Mouse (Mus musculus) lung, postnatal 0 days (tissue): ENCODE data around the gene Scyl2. TPM values are rescaled to one million over a fixed set of nuclear protein-coding genes. Genes with fewer than 3 reads are reported as not detected.

Experiments used
- ATAC-seq: fragments of 200-750 bp; cut with Nextera tagmentation; 2 replicates; pipeline ENCODE4 v1.8.0; 2017; ENCODE audit warnings: moderate library complexity
- DNase-seq: peaks from one replicate; pipeline ENCODE4 v3.0.0-alpha.2; 2016; ENCODE audit warnings: low spot score
- H3K27ac ChIP-seq: fragments of 300-500 bp; sonication (generic); 2 replicates; pipeline ENCODE4 v1.5.1; 2014; ENCODE audit warnings: antibody characterized with exemption, mild to moderate bottlenecking, low read length, mixed read lengths
- H3K27me3 ChIP-seq: fragments of 300-500 bp; sonication (generic); replicated peaks from 2 replicates; pipeline ENCODE4 v1.6.1; 2014; ENCODE audit warnings: low read length, mixed read lengths; ENCODE audit not compliant: insufficient read depth
- H3K36me3 ChIP-seq: fragments of 300-500 bp; sonication (generic); 2 replicates; pipeline ENCODE4 v1.6.1; 2014; ENCODE audit warnings: low read length, mixed read lengths; ENCODE audit not compliant: insufficient read depth
- H3K4me1 ChIP-seq: fragments of 300-500 bp; sonication (generic); 2 replicates; pipeline ENCODE4 v1.6.1; 2014; ENCODE audit warnings: antibody characterized with exemption, low read depth, low read length, mixed read lengths; ENCODE audit not compliant: insufficient read depth
- H3K4me2 ChIP-seq: fragments of 300-500 bp; sonication (generic); replicated peaks from 2 replicates; pipeline ENCODE4 v1.6.1; 2014; ENCODE audit warnings: low read depth, mild to moderate bottlenecking, low read length, moderate library complexity, mixed read lengths
- H3K4me3 ChIP-seq: fragments of 300-500 bp; sonication (generic); 2 replicates; pipeline ENCODE4 v1.5.1; 2014; ENCODE audit warnings: low read depth, low read length
- H3K9ac ChIP-seq: fragments of 300-500 bp; sonication (generic); replicated peaks from 2 replicates; pipeline ENCODE4 v1.6.1; 2014; ENCODE audit warnings: low read depth, mild to moderate bottlenecking
- H3K9me3 ChIP-seq: fragments of 300-500 bp; sonication (generic); 2 replicates; pipeline ENCODE4 v1.6.1; 2016; ENCODE audit warnings: low read length, mixed read lengths
- CTCF ChIP-seq: IDR thresholded peaks from 2 replicates; pipeline ENCODE4 v1.5.1; 2016; ENCODE audit warnings: antibody characterized with exemption, mild to moderate bottlenecking
- EP300 ChIP-seq: IDR thresholded peaks from 2 replicates; pipeline ENCODE4 v1.6.1; 2016; ENCODE audit warnings: antibody characterized with exemption, mild to moderate bottlenecking, control low read depth
- WGBS: fragments of 180-500 bp; shearing (Covaris S2); extraction: QIAGEN DNeasy Blood & Tissue Kit; methylation state at CpG from one replicate; pipeline ENCODE4 v1.1.7; 2014; 5-methylcytosine and 5-hydroxymethylcytosine counted together
- polyA plus RNA-seq: library from polyadenylated mRNA; unstranded; fragments of >200 nt; fragmentation: Nextera tagmentation; extraction: Ambion mirVana; gene quantifications from 2 replicates; pipeline ENCODE4 v1.2.1, GENCODE M21; 2015

Scyl2 gene
- polyA plus RNA-seq, 1 experiment from 2014 or later, result 4.8 TPM

GRCm38 (mm10) chr10:89594309-89594708, 91.8 kb downstream of the Scyl2 start:
- no peak overlapping the region for H3K4me2 ChIP-seq
- no peaks in the 10 kb centered on the region for H3K4me1 ChIP-seq
- no peak overlapping the region for H3K9ac ChIP-seq
- DNase-seq (no peak), ATAC-seq (no peak)
- H3K36me3 ChIP-seq, result no peaks in the 10 kb centered on the region
- H3K27ac ChIP-seq, result no peak overlapping the region
- no peaks in the 10 kb centered on the region for H3K27me3 ChIP-seq
- no peaks in the 10 kb centered on the region for H3K9me3 ChIP-seq
- H3K4me3 ChIP-seq, result no peak overlapping the region
- no peak for TF ChIP-seq EP300
- TF ChIP-seq CTCF, result no peak
- 48% methylated on average over 4 of the region's 4 CpGs for WGBS

- no peak overlapping the region for H3K4me2 ChIP-seq
- no peak overlapping the region for H3K4me3 ChIP-seq
These were observed 93.3 kb downstream of the Scyl2 start for GRCm38 (mm10) chr10:89592797-89593196.

GRCm38 (mm10) chr10:89589877-89590276, 96.2 kb downstream of the Scyl2 start:
- Histone ChIP-seq H3K9me3 (no peaks in the 10 kb centered on the region), H3K4me1 (no peaks in the 10 kb centered on the region), H3K4me2 (no peak overlapping the region), H3K27me3 (no peaks in the 10 kb centered on the region), H3K36me3 (no peaks in the 10 kb centered on the region), H3K27ac (no peak overlapping the region), H3K9ac (no peak overlapping the region), H3K4me3 (no peak overlapping the region)
- no peak for DNase-seq
- WGBS, result 90% methylated on average over 1 of the region's 1 CpGs
- TF ChIP-seq EP300 (no peak), CTCF (no peak)
- no peak for ATAC-seq

More at GRCm38 (mm10) chr10:89592797-89593196, 93.3 kb downstream of the Scyl2 start:
- TF ChIP-seq EP300, result no peak
- Histone ChIP-seq H3K9me3 (no peaks in the 10 kb centered on the region), H3K4me1 (no peaks in the 10 kb centered on the region), H3K36me3 (no peaks in the 10 kb centered on the region), H3K27me3 (no peaks in the 10 kb centered on the region), H3K9ac (no peak overlapping the region), H3K27ac (no peak overlapping the region)
- ATAC-seq (no peak), DNase-seq (no peak)
- 64% methylated on average over 4 of the region's 4 CpGs for WGBS

Other genes starting within 250 kb of the Scyl2 start
- gene Gas2l3, start 242.3 kb downstream of the Scyl2 start, polyA plus RNA-seq, result 1.5 and 1.8 TPM in 2 replicates
- 0.07 TPM in 1 of 2 replicates, not detected in the other for gene Nr1h4, start 152.7 kb downstream of the Scyl2 start, polyA plus RNA-seq
- gene Slc17a8, start 65.0 kb downstream of the Scyl2 start, polyA plus RNA-seq, result 0.05 TPM in 1 of 2 replicates, not detected in the other
- 20.3 TPM in 2 replicates for gene Actr6, start 46.0 kb upstream of the Scyl2 start, polyA plus RNA-seq
- 34.6 and 38.7 TPM in 2 replicates for gene Uhrf1bp1l, start 58.7 kb upstream of the Scyl2 start, polyA plus RNA-seq
- 0.21 and 0.26 TPM in 2 replicates for gene Anks1b, start 187.2 kb upstream of the Scyl2 start, polyA plus RNA-seq